25 mouse cellular contexts compared by ENCODE assay signal in genomic region chr3:137029546-137029945, GRCm38 (mm10).
"Had no signal": no experiment of that assay in that cellular context is flagged by ENCODE, and none has a peak within 500 bp of the region (broad histone marks: within the 10 kb centered on the region; RNA-seq: fewer than 3 reads in every experiment).

No protein-coding gene starts in this region.

- H3K36me3 ChIP-seq: heart, embryonic 10.5 days; heart, embryonic 12.5 days; hindbrain, embryonic 10.5 days; hindbrain, embryonic 12.5 days; intestine, embryonic 15.5 days; limb, embryonic 13.5 days; limb, embryonic 15.5 days; liver, embryonic 12.5 days had no signal

- H3K9ac ChIP-seq: heart, embryonic 12.5 days; hindbrain, embryonic 12.5 days; hindbrain, embryonic 14.5 days; intestine, embryonic 15.5 days; limb, embryonic 13.5 days; limb, embryonic 15.5 days; liver, embryonic 12.5 days; liver, embryonic 14.5 days had no signal

- H3K4me3 ChIP-seq: heart, embryonic 10.5 days; heart, embryonic 12.5 days; hindbrain, embryonic 10.5 days; hindbrain, embryonic 12.5 days; intestine, embryonic 15.5 days; layer of hippocampus, adult 2 months; left cerebral cortex, adult 2 months; limb, embryonic 13.5 days; limb, embryonic 15.5 days; liver, embryonic 12.5 days had no signal

- H3K4me2 ChIP-seq: heart, embryonic 12.5 days; hindbrain, embryonic 12.5 days; hindbrain, embryonic 14.5 days; intestine, embryonic 15.5 days; limb, embryonic 13.5 days; limb, embryonic 15.5 days; liver, embryonic 12.5 days had no signal

- H3K4me1 ChIP-seq: heart, embryonic 10.5 days; heart, embryonic 12.5 days; hindbrain, embryonic 10.5 days; hindbrain, embryonic 12.5 days; intestine, embryonic 15.5 days; limb, embryonic 13.5 days; limb, embryonic 15.5 days; liver, embryonic 12.5 days had no signal

- DNase-seq: gastrocnemius, postnatal 14 days; gastrocnemius, postnatal 36 days; heart, adult 11 months; heart, postnatal 10 days; heart, postnatal 4 days; kidney, adult 18-20 months; kidney, adult 8-10 months; kidney, postnatal 10 days; kidney, postnatal 25 days; kidney, postnatal 4 days had no signal

- H3K27me3 ChIP-seq: heart, embryonic 12.5 days; hindbrain, embryonic 12.5 days; intestine, embryonic 15.5 days; limb, embryonic 13.5 days; limb, embryonic 15.5 days; liver, embryonic 12.5 days had no signal

- H3K9me3 ChIP-seq: heart, embryonic 10.5 days; heart, embryonic 12.5 days; hindbrain, embryonic 10.5 days; hindbrain, embryonic 12.5 days; intestine, embryonic 15.5 days; limb, embryonic 13.5 days; limb, embryonic 15.5 days; liver, embryonic 12.5 days had no signal

- ATAC-seq: hindbrain, embryonic 16.5 days; inflammation-experienced regulatory T-cells, adult 6 months; intestine, embryonic 15.5 days; intestine, postnatal 0 days; liver, embryonic 12.5 days had no signal

- H3K27ac ChIP-seq: heart, embryonic 10.5 days; hindbrain, embryonic 10.5 days; hindbrain, embryonic 12.5 days; hindbrain, embryonic 14.5 days; intestine, embryonic 15.5 days; layer of hippocampus, adult 2 months; left cerebral cortex, adult 2 months; limb, embryonic 13.5 days; limb, embryonic 15.5 days; liver, embryonic 12.5 days; liver, embryonic 14.5 days had no signal
